Mouse (Mus musculus) forebrain, embryonic 16.5 days (tissue): Measurements from ENCODE around the gene Gm47841. TPM values are rescaled to one million over a fixed set of nuclear protein-coding genes. Genes with fewer than 3 reads are reported as not detected.
A peak's percentile ranks its signal among the peaks of the same experiment; 100 is the strongest.

Experiments used
- ATAC-seq: fragments of 200-750 bp; cut with Nextera tagmentation; 2 replicates; pipeline ENCODE4 v1.8.0; 2017; ENCODE audit warnings: mild to moderate bottlenecking, moderate library complexity
- H3K27ac ChIP-seq: fragments of 300-500 bp; sonication (generic); 2 replicates; pipeline ENCODE4 v1.5.1; 2014; ENCODE audit warnings: low read length, control low read depth
- H3K27me3 ChIP-seq: fragments of 300-500 bp; sonication (generic); replicated peaks from 2 replicates; pipeline ENCODE4 v1.6.1; 2014; ENCODE audit warnings: low read length; ENCODE audit not compliant: control insufficient read depth, insufficient read depth
- H3K36me3 ChIP-seq: fragments of 300-500 bp; sonication (generic); 2 replicates; pipeline ENCODE4 v1.6.1; 2014; ENCODE audit not compliant: control insufficient read depth, insufficient read depth
- H3K4me1 ChIP-seq: fragments of 300-500 bp; sonication (generic); replicated peaks from 2 replicates; pipeline ENCODE4 v1.6.1; 2014; ENCODE audit warnings: low read length; ENCODE audit not compliant: control insufficient read depth, insufficient read depth
- H3K4me2 ChIP-seq: fragments of 300-500 bp; sonication (generic); 2 replicates; pipeline ENCODE4 v1.6.1; 2014; ENCODE audit warnings: mild to moderate bottlenecking, low read length, control low read depth
- H3K4me3 ChIP-seq: fragments of 300-500 bp; sonication (generic); replicated peaks from 2 replicates; pipeline ENCODE4 v1.5.1; 2014; ENCODE audit warnings: mild to moderate bottlenecking, low read length, control low read depth
- H3K9ac ChIP-seq: fragments of 300-500 bp; sonication (generic); replicated peaks from 2 replicates; pipeline ENCODE4 v1.6.1; 2014; ENCODE audit warnings: low read depth, low read length, control low read depth
- H3K9me3 ChIP-seq: fragments of 300-500 bp; sonication (generic); 2 replicates; pipeline ENCODE4 v1.6.1; 2016; ENCODE audit warnings: low read length; ENCODE audit not compliant: control insufficient read depth
- WGBS: fragments of 180-500 bp; shearing (Covaris S2); extraction: QIAGEN DNeasy Blood & Tissue Kit; methylation state at CpG from one replicate; pipeline ENCODE4 v1.1.7; 2014; 5-methylcytosine and 5-hydroxymethylcytosine counted together
- polyA plus RNA-seq: library from polyadenylated mRNA; unstranded; fragments of >200 nt; fragmentation: Nextera tagmentation; extraction: Ambion mirVana; gene quantifications from 2 replicates; pipeline ENCODE4 v1.2.1, GENCODE M21; 2015

Gm47841 gene
- polyA plus RNA-seq, 1 experiment from 2014 or later = not detected

GRCm38 (mm10) chr15:101086451-101086850 is 39.3 kb upstream of the Gm47841 start:
- H3K4me1 ChIP-seq = no peaks in the 10 kb centered on the region

GRCm38 (mm10) chr15:101084499-101084898 is 37.3 kb upstream of the Gm47841 start:
- Histone ChIP-seq H3K4me1 (no peaks in the 10 kb centered on the region), H3K27me3 (no peaks in the 10 kb centered on the region), H3K4me2 (no peak overlapping the region), H3K4me3 (no peak overlapping the region), H3K36me3 (no peaks in the 10 kb centered on the region), H3K27ac (no peak overlapping the region), H3K9ac (no peak overlapping the region), H3K9me3 (no peaks in the 10 kb centered on the region)
- ATAC-seq = no peak
- 87% methylated on average over 10 of the region's 10 CpGs for WGBS

More at GRCm38 (mm10) chr15:101086451-101086850, 39.3 kb upstream of the Gm47841 start:
- H3K9me3 ChIP-seq = no peaks in the 10 kb centered on the region
- H3K4me3 ChIP-seq = no peak overlapping the region
- no peak overlapping the region for H3K9ac ChIP-seq
- ATAC-seq = no peak
- no peak overlapping the region for H3K4me2 ChIP-seq
- no peak overlapping the region for H3K27ac ChIP-seq
- H3K36me3 ChIP-seq = no peaks in the 10 kb centered on the region
- 77% methylated on average over 9 of the region's 9 CpGs for WGBS
- H3K27me3 ChIP-seq = no peaks in the 10 kb centered on the region

GRCm38 (mm10) chr15:101082236-101082635 is 35.0 kb upstream of the Gm47841 start:
- Histone ChIP-seq H3K27ac (no peak overlapping the region), H3K27me3 (peaks cover 7% of the 10 kb centered on the region; the same call in 1 of the 2 replicates), H3K4me3 (no peak overlapping the region), H3K9ac (no peak overlapping the region), H3K4me1 (peaks cover 18% of the 10 kb centered on the region), H3K9me3 (no peaks in the 10 kb centered on the region), H3K4me2 (no peak overlapping the region), H3K36me3 (no peaks in the 10 kb centered on the region)
- WGBS = 75% methylated on average over 3 of the region's 4 CpGs
- ATAC-seq = no peak

- no peak for ATAC-seq
- WGBS = 79% methylated on average over 7 of the region's 7 CpGs
- no peak overlapping the region for H3K4me3 ChIP-seq
- H3K4me1 ChIP-seq = peaks cover 29% of the 10 kb centered on the region
- H3K27ac ChIP-seq = no peak overlapping the region
- H3K9ac ChIP-seq = no peak overlapping the region
- H3K4me2 ChIP-seq = no peak overlapping the region
- no peaks in the 10 kb centered on the region for H3K36me3 ChIP-seq
- H3K27me3 ChIP-seq = peaks cover 15% of the 10 kb centered on the region
- no peaks in the 10 kb centered on the region for H3K9me3 ChIP-seq
These were observed 33.9 kb upstream of the Gm47841 start for GRCm38 (mm10) chr15:101081035-101081548.

- ATAC-seq = no peak
- Histone ChIP-seq H3K4me1 (peaks cover 31% of the 10 kb centered on the region), H3K27ac (no peak overlapping the region), H3K27me3 (peaks cover 19% of the 10 kb centered on the region), H3K9me3 (no peaks in the 10 kb centered on the region), H3K9ac (no peak overlapping the region), H3K4me3 (no peak overlapping the region), H3K4me2 (no peak overlapping the region), H3K36me3 (no peaks in the 10 kb centered on the region)
- 74% methylated on average over 9 of the region's 9 CpGs for WGBS
These were observed 32.9 kb upstream of the Gm47841 start for GRCm38 (mm10) chr15:101080031-101080520.

- ATAC-seq = peak; percentile 63
- WGBS = 3% methylated on average over 24 of the region's 30 CpGs
- H3K4me1 ChIP-seq = peaks cover 31% of the 10 kb centered on the region
- H3K9ac ChIP-seq = peak overlapping the region; percentile 63
- H3K36me3 ChIP-seq = no peaks in the 10 kb centered on the region
- H3K9me3 ChIP-seq = no peaks in the 10 kb centered on the region
- no peak overlapping the region for H3K27ac ChIP-seq
- peak overlapping the region; percentile 55 for H3K4me3 ChIP-seq
- peak overlapping the region; percentile 91 for H3K4me2 ChIP-seq
- H3K27me3 ChIP-seq = peaks cover 19% of the 10 kb centered on the region
These were observed 31.5 kb upstream of the Gm47841 start for GRCm38 (mm10) chr15:101078731-101079156.

GRCm38 (mm10) chr15:101077813-101078730 is 30.9 kb upstream of the Gm47841 start, which contains the start of gene Fignl2:
Fignl2 (minus strand) TSS chr15:101078567.
- ATAC-seq = no peak; the same call in 1 of the 2 replicates
- no peaks in the 10 kb centered on the region for H3K9me3 ChIP-seq
- no peak within 1 kb of the TSS for H3K27ac ChIP-seq
- H3K4me2 ChIP-seq = peak within 1 kb of the TSS; percentile 91
- no peaks in the 10 kb centered on the region for H3K36me3 ChIP-seq
- peak within 1 kb of the TSS; percentile 63 for H3K9ac ChIP-seq
- under 1% methylated on average over 55 of the region's 96 CpGs for WGBS
- peaks cover 31% of the 10 kb centered on the region for H3K4me1 ChIP-seq
- H3K4me3 ChIP-seq = peak within 1 kb of the TSS; percentile 55
- peaks cover 19% of the 10 kb centered on the region for H3K27me3 ChIP-seq

- peak overlapping the region; percentile 55 for H3K4me3 ChIP-seq
- peaks cover 19% of the 10 kb centered on the region for H3K27me3 ChIP-seq
- peak overlapping the region; percentile 63 for H3K9ac ChIP-seq
- WGBS = 1% methylated on average over 34 of the region's 34 CpGs
- H3K27ac ChIP-seq = no peak overlapping the region
- H3K36me3 ChIP-seq = no peaks in the 10 kb centered on the region
- peak overlapping the region; percentile 91 for H3K4me2 ChIP-seq
- H3K4me1 ChIP-seq = peaks cover 31% of the 10 kb centered on the region
- peak; percentile 21; the same call in 1 of the 2 replicates for ATAC-seq
- H3K9me3 ChIP-seq = no peaks in the 10 kb centered on the region
These were observed 30.0 kb upstream of the Gm47841 start for GRCm38 (mm10) chr15:101077001-101077812.
